Mouse (Mus musculus) spleen, adult 2 months (tissue): ENCODE data around the gene Pknox1.

Source experiments
- CTCF ChIP-seq: fragments of 200-500 bp; IDR thresholded peaks from 2 replicates; pipeline ENCODE4 v1.5.1; 2011; ENCODE audit warnings: mild to moderate bottlenecking, inconsistent platforms; ENCODE audit not compliant: insufficient read depth, insufficient read length, insufficient replicate concordance; ENCODE audit errors: extremely low read depth
- POLR2A ChIP-seq: fragments of 200-500 bp; IDR thresholded peaks from 2 replicates; pipeline ENCODE4 v1.6.1; 2011; ENCODE audit warnings: low read depth, low read length, inconsistent platforms

- TF ChIP-seq CTCF (no peak), POLR2A (no peak)
Observed at GRCm38 (mm10) chr17:31637866-31638570, 73.5 kb downstream of the Pknox1 start.
